Mouse (Mus musculus) splenic B cell, adult 2 months (primary cell): Measurements from ENCODE around the gene Mmp15.

Experiments used
- DNase-seq: peaks from one replicate; pipeline ENCODE4 v3.0.0-alpha.2; 2011; ENCODE audit warnings: low read depth, low spot score
- H3K27me3 ChIP-seq: 2 replicates; pipeline ENCODE4 v1.6.1; 2012; ENCODE audit warnings: mild to moderate bottlenecking, low read length, moderate library complexity, mixed read lengths; ENCODE audit not compliant: control insufficient read depth, poor library complexity, insufficient read depth, severe bottlenecking
- H3K36me3 ChIP-seq: 2 replicates; pipeline ENCODE4 v1.6.1; 2012; ENCODE audit warnings: mild to moderate bottlenecking, low read length, moderate library complexity, mixed read lengths; ENCODE audit not compliant: control insufficient read depth, poor library complexity, insufficient read depth, severe bottlenecking

Gene Mmp15

DNA sequence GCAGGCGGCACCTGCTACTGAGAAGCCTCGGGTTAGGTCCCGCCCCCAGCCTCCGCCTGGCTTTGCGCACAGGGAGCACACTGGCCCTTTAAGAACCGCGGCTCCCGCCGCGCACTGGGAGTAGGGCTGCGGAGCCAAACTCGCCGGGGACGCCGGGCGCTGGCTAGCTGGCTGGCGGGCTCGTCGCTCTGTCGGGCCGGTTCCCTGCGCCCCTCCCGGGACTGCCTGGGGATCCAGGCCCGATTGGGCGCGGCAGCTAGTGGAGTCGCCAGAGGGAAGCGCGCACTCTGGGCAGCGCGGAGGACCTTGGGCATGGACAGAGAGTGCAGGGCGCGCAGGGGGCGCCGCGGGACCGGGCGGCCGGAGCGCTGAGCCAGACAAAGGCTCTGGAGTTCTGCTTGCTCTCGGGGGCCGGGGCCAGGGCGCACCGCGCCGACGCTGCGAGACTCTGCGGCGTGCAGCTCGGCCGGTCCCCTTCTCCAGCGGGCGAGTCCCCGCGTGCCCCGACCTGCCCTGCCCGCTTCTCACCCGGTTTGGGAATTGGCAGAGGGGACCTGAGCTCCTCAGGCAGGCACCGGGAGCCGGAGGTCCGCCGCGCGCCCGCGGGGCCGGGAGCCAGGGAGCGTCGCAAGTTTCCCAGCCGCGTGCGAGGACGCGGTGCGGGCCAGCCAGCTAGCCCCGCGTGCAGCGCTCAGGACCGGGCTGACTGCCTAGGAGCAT is at the start of gene Mmp15:
TSS of gene Mmp15 (plus strand) at position 118 of the 720 bp plus-strand sequence.
- peaks cover 3% of the 10 kb centered on the region; the same call in 1 of the 2 replicates for H3K27me3 ChIP-seq
- no peak for DNase-seq
- H3K36me3 ChIP-seq = no peaks in the 10 kb centered on the region

DNA sequence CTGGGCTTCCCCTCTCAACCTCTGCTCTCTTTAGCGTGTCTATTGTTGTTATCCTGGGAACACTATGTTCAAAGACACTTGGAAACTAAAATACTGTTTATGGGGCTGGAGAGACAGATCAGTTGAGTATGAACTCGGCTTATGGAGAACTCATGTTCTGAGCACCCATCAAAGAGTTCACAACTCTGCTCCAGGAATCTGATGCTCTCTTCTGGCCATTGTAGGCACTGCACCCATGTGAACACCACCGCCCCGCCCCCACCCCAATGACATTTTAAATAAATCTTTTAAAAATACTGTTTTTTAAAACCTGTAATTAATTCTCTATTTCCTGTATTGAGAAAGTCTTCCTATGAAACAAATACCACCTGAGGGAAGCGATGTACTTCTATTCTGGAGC is 49.7 kb upstream of the Mmp15 start:
- H3K36me3 ChIP-seq = no peaks in the 10 kb centered on the region
- no peaks in the 10 kb centered on the region for H3K27me3 ChIP-seq
- DNase-seq = peak; percentile 65

DNA sequence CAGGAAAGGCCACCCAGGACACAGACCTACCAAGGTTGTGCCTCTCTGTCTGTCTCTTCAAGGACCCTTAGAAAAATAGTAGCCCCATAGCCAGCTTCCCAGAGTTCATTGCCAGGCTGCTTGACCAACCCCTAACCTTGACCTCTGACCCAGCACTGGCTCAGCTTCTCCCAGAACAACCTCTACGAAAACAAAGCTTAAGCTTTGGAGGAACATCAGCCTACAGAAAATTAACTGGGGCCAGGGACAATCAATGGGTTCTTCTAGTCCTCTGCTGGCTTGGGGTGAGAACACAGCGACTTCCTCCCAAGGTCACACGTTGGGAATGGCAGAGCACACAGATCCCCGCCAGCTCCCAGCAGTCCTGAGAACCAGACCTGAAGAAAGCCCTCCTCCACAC is 46.5 kb upstream of the Mmp15 start:
- no peaks in the 10 kb centered on the region for H3K27me3 ChIP-seq
- no peak for DNase-seq

DNA sequence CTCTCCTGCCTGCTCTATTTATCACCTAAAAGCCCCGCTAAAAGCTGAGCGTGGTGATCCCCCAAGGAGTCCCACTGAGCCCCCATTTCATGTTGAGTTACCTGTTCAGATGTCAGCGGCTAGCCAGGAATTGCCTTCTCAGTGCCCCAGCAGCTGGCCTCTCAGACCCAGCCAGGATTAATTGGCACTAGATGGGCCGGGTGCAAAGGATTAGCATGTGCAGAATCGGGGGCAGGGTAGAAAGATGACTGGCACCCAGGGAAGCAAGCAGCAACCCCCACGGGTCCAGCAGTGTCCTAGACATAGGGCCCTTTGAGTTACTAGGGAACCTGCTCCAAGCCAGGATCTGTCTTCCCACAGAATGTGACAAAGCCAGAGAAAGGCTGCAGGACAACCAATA is 45.6 kb upstream of the Mmp15 start, which contains the start of gene Cngb1:
TSS of gene Cngb1 (minus strand) at position 155 of the 400 bp plus-strand sequence.
- no peaks in the 10 kb centered on the region for H3K36me3 ChIP-seq
- DNase-seq = no peak

More for the DNA sequence above, 46.5 kb upstream of the Mmp15 start:
- no peaks in the 10 kb centered on the region for H3K36me3 ChIP-seq

DNA sequence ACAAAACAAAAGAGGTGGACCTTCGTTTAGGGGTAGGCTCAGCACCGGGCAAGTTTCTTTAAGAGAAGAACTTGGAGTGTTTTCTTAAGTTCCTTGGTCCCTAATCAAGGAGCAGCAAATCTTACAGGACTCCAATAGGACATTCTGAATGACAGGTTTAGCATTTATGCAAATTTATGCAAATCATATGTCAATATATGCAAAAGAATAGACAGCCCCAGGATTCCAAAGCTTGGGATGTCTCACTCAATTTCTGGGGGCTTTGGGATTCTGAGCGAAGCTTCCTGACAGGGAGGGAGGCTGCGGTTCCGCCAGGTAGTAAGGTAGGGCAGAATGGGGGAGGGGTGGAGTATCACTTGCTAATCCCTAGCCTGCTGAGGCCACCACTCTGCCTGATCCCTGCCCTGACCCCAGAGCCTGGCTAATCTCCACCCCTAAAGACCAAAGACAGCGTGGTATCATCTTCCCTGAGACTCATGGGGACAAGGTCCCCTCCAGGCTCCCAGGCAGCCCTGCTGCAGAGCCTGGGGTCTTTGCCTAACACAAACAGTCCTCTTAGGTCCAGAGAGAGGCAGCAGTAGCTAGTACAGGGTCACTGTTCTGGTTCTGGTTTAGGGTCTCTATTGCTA is 41.6 kb upstream of the Mmp15 start, which contains the start of gene Tepp:
TSS of gene Tepp (plus strand) at position 225 of the 629 bp plus-strand sequence.
- H3K27me3 ChIP-seq = no peaks in the 10 kb centered on the region
- DNase-seq = no peak

More for the DNA sequence above, 45.6 kb upstream of the Mmp15 start, which contains the start of gene Cngb1:
- H3K27me3 ChIP-seq = no peaks in the 10 kb centered on the region

DNA sequence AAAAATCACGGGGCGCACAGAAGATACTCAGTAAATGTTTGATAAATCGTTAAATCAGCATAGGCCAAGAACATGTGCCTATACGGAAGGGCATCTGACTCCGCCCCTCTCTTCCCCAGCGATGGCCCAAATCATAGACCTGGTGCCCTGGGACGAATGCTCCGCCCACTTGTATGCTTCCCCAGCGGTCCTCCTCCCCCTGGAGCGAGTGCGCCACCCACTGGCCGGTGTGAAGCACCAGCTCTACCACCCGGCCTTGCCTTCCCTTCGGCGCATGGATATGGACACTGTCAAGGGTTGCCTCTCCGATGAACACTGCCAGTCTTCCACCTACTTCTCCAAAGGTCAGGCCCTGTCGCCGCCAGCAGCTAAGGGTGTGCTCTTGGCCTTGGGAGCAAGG is 39.2 kb upstream of the Mmp15 start:
- H3K36me3 ChIP-seq = no peaks in the 10 kb centered on the region
- DNase-seq = peak; percentile 19
- H3K27me3 ChIP-seq = no peaks in the 10 kb centered on the region

More for the DNA sequence above, 41.6 kb upstream of the Mmp15 start, which contains the start of gene Tepp:
- no peaks in the 10 kb centered on the region for H3K36me3 ChIP-seq

DNA sequence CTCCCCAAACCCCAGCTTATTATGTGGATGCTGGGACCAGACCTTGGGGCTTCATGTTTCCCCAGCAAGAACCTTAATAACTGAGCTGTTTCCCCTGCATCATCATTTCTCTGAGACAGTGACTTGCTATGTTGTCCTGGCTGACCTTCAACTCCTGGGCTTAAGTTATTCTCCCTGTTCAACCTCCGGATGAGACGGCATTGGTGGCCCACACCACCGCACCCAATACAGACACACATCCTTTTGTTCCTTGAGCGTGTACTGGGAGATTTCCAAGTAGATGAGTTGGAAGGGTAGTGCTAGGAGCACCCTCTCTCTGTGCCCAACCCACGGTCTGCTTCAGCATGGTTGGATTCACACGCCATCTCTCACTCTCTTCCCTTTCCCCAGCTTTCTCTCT is 38.2 kb upstream of the Mmp15 start:
- no peak for DNase-seq
- Histone ChIP-seq H3K36me3 (no peaks in the 10 kb centered on the region), H3K27me3 (no peaks in the 10 kb centered on the region)

DNA sequence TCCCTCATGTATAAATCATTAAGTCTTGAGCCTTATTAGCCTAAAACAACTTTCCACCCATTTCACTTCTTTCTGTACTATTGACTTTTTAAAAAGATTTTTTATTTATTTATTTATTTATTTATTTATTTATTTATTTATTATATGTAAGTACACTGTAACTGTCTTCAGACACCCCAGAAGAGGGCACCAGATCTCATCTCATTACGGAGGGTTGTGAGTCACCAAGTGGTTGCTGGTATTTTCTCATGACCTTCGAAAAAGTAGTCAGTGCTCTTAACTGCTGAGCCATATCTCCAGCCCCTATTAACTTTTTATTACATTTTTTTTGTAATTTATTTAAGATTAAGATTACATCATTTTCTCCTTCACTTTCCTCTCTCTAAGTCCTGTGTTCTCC is 37.4 kb upstream of the Mmp15 start:
- H3K27me3 ChIP-seq = no peaks in the 10 kb centered on the region
- no peaks in the 10 kb centered on the region for H3K36me3 ChIP-seq
- DNase-seq = no peak

DNA sequence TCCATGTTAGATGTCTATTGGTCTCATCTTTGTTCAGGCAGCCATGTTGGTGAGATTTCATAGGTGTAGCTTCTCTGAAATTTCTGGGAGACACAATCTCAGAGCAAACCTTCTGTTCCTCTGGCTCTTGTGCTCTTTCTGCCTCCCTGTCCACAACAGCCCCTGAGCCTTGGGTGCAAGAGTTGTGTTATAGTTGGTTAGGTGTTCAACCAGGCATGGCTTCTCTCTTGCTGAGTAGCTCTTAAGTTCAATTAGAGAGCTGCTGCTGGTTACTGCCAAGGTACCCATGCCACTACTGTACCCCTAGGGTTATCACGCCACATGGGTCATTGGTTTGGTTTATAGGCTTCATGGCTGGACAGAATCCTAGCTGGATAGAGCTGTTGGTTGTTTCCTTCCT is 36.7 kb upstream of the Mmp15 start:
- DNase-seq = no peak
- no peaks in the 10 kb centered on the region for H3K27me3 ChIP-seq
- no peaks in the 10 kb centered on the region for H3K36me3 ChIP-seq

DNA sequence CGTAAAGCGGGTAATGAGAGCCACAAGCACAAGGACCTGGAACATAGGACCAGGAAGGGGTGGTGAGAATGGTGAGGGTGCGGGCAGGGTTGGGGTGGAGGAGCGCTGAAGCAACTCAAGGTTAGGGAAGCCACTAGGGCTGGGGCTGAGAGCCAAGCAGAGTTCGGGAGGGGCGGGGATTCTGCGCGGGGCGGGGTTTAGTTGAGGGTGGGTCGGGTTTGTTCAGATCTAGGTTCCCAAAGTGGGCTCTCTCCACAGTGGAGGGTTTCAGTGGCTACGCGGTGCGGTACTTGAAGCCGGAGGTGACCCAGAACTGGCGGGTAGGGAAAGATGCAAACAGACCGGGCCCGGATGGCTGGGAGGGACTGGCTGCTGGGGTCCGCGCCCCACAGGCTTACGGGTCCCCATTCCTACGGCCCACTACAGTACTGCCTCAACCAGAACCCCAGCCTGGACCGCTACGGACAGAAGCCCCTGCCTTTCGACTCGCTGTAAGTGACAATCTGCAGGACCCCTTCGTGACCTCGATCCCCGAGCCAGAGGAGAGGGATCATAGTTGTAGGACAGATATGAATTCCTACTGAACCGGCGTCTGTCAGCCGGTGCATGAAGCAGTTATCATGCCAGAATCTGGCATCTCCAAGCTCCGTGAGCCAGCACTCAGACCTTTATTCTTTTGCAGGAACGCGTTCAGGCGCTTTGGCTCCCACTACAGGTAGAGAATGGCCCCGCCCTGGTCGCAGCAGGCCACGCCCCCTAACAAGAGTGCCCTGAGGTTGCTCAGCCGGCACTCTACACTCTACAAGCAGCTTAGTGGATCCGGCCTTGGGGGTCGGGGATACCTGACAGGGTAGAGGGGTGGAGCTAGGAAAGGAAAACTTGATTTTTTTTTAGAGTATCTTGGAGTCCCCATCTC is 31.6 kb upstream of the Mmp15 start:
- Histone ChIP-seq H3K27me3 (no peaks in the 10 kb centered on the region), H3K36me3 (no peaks in the 10 kb centered on the region)
- peak; percentile 82 for DNase-seq

DNA sequence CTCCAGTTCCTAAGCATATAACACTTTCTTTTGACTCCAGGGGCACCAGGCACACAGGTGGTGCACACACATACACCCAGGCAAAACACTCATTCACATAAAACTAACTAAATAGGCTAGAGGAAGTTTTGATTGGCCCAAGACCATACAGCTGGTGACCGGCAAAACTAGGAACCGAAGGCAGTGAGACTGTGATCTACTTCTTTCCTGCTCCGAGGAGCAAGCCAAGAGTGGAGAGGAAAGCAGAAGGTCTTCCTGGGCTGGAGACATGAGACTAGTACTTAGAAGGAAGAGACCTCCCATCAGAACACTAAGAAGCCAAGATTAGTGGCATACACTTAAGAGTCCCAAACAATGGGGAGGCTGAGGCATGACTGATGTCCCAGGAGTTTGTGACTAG is 28.9 kb upstream of the Mmp15 start:
- Histone ChIP-seq H3K27me3 (no peaks in the 10 kb centered on the region), H3K36me3 (peaks cover 2% of the 10 kb centered on the region; the same call in 1 of the 2 replicates)
- no peak for DNase-seq

DNA sequence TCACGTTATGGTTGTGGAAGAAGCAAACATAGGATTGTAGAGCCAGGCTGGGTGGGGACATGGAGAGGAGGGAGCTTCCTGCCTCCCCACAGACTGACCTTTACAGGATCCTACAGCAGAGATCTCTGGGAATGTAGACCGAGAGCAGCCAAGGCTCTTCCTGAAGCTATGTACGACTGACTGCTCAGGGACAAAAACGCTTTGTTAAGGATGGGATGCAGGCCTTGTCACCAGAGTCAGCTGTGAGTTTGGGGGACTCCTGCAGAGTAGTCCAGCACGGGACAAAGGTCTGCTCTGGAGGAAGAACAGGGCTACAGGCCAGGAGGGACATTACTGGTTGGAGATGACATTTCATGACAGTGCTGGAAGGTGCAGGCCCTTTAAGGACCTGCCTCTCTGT is 27.4 kb upstream of the Mmp15 start:
- no peak for DNase-seq
- H3K36me3 ChIP-seq = peaks cover 3% of the 10 kb centered on the region
- no peaks in the 10 kb centered on the region for H3K27me3 ChIP-seq

DNA sequence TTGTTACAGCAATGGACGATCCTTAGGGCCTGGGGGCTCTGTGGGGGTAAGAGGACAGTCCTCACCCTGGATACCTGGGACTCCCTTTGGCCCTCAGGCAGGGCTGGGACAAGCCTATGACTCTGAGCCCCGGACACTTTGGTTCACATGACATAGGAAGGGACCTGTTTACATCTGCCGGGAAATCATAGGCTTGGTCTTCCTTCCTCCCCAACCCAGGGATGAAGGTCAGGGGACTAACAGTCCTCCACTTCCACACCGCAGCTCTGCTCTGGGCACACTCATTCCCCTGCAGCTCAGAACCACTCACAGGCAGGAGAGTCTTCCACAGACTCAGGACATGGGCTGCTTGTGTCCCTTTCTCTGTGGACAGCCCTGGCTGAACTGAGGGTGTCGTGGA is 25.2 kb upstream of the Mmp15 start:
- Histone ChIP-seq H3K36me3 (peaks cover 3% of the 10 kb centered on the region), H3K27me3 (no peaks in the 10 kb centered on the region)
- DNase-seq = no peak

DNA sequence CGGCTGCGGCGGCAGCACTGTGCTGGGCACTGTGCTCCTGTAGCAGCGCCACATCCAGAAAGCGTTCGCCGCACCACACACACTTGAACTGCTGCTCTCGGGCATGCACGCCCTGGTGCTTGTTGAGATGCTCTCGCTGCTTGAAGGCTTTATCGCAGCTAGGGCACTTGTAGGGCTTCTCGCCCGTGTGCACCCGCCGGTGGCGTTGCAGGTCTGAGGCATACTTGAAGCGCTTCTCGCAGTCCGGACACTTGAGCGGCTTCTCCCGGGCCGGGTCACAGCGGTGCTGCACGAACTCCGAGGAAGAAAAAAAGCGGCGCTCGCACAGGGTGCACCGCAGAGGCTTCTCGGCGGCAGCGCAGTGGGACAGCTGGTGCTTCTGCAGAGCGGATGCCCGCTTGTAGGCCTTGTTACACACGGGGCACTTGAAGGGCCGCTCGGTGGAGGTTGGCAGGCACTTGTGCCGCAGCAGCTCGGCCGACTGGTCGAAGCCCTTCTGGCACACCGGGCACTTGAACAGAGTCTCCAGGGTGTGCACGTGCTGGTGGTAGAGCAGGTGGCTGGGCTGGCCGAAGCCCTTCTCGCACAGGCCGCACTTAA is 24.1 kb upstream of the Mmp15 start:
- H3K27me3 ChIP-seq = no peaks in the 10 kb centered on the region
- H3K36me3 ChIP-seq = peaks cover 3% of the 10 kb centered on the region
- no peak for DNase-seq
